ENCODE assay signal across 21 mouse cellular contexts in the genomic region with DNA sequence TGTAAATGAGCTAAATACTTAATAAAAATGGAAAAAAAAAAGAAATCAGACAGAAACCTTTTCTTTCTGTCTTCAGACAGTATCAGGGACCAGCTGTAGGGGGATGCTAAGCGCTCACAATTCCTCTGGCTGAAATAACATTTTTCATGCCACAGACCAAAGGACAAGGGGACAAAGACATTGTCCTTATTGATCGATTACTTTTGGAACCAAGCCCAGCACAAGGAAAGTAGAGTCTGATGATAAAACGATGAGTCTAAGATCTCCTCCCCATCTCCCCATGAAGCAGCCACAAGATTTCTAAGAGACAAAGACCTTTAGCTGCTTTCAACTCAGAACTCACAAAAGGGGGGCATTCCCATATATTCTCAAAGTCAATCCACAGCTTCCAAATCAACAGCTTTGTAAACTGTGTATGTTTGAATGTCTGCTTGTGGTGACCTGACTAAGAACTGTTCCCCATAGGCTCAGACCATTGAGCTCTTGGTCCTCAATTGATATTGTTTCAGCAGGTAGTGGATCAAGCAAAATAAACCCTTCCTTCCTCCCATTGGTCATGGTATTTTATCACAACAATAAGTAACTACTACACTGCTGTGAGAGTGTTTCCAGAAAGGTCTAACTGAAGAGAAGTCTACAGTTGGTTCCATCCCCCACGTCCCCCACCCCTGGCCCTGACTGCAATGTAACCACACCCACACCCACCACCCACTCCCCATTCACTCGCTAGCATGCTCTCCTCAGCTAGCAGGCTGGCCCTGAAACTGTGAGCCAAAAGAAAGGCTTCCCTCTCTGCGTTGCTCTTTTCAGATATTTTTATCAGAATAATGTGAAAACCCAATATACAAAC.
"Had no signal": no experiment of that assay in that cellular context is flagged by ENCODE, and none has a peak within 500 bp of the region (broad histone marks: within the 10 kb centered on the region; RNA-seq: fewer than 3 reads in every experiment).

No protein-coding gene starts in this region.

- H3K4me3 ChIP-seq: layer of hippocampus, adult 2 months; lung, embryonic 15.5 days; megakaryocyte, embryonic 14.5 days; midbrain, embryonic 10.5 days; midbrain, embryonic 13.5 days; myocyte had no signal

- ATAC-seq: midbrain, embryonic 13.5 days; midbrain, embryonic 16.5 days had no signal

- H3K36me3 ChIP-seq: lung, embryonic 15.5 days; midbrain, embryonic 10.5 days; midbrain, embryonic 13.5 days had no signal

- H3K9me3 ChIP-seq: lung, embryonic 15.5 days; midbrain, embryonic 10.5 days; midbrain, embryonic 13.5 days had no signal

- H3K27me3 ChIP-seq: lung, embryonic 15.5 days; megakaryocyte, embryonic 14.5 days; midbrain, embryonic 13.5 days had no signal

- H3K4me1 ChIP-seq: megakaryocyte, embryonic 14.5 days; midbrain, embryonic 13.5 days had no signal

- DNase-seq: kidney, adult 2 months; kidney, postnatal 25 days; layer of hippocampus, adult 9-11 months; lung, adult 18-20 months; lung, postnatal 10 days; lung, postnatal 36 days; retina, postnatal 1 day; thymus, adult 2 months; thymus, postnatal 14 days; thymus, postnatal 4 days had no signal

- H3K4me2 ChIP-seq: liver, embryonic 11.5 days; lung, embryonic 15.5 days; midbrain, embryonic 13.5 days had no signal

- H3K27ac ChIP-seq: kidney, postnatal 0 days; layer of hippocampus, adult 2 months; liver, embryonic 14.5 days; lung, embryonic 15.5 days; midbrain, embryonic 10.5 days; midbrain, embryonic 13.5 days; stomach, postnatal 0 days had no signal

- H3K9ac ChIP-seq: liver, embryonic 14.5 days; lung, embryonic 15.5 days; midbrain, embryonic 13.5 days had no signal
